Mouse (Mus musculus) forebrain, postnatal 0 days (tissue): Measurements from ENCODE around the gene Olfr685. TPM values are rescaled to one million over a fixed set of nuclear protein-coding genes. Genes with fewer than 3 reads are reported as not detected.

Source experiments
- ATAC-seq: fragments of 200-750 bp; cut with Nextera tagmentation; 2 replicates; pipeline ENCODE4 v1.8.0; 2017; ENCODE audit warnings: mild to moderate bottlenecking, moderate library complexity
- DNase-seq: peaks from one replicate; pipeline ENCODE4 v3.0.0-alpha.2; 2015
- H3K27ac ChIP-seq: fragments of 300-500 bp; sonication (generic); 2 replicates; pipeline ENCODE4 v1.5.1; 2014; ENCODE audit warnings: low read depth, mild to moderate bottlenecking, antibody characterized with exemption, low read length, moderate library complexity, mixed read lengths
- H3K27me3 ChIP-seq: fragments of 300-500 bp; sonication (generic); 2 replicates; pipeline ENCODE4 v1.6.1; 2014; ENCODE audit warnings: mild to moderate bottlenecking, low read length, mixed read lengths; ENCODE audit not compliant: insufficient read depth
- H3K36me3 ChIP-seq: fragments of 300-500 bp; sonication (generic); 2 replicates; pipeline ENCODE4 v1.6.1; 2014; ENCODE audit warnings: mild to moderate bottlenecking, moderate library complexity; ENCODE audit not compliant: insufficient read depth
- H3K4me1 ChIP-seq: fragments of 300-500 bp; sonication (generic); 2 replicates; pipeline ENCODE4 v1.6.1; 2014; ENCODE audit warnings: antibody characterized with exemption; ENCODE audit not compliant: insufficient read depth
- H3K4me2 ChIP-seq: fragments of 300-500 bp; sonication (generic); 2 replicates; pipeline ENCODE4 v1.6.1; 2014; ENCODE audit warnings: low read depth, mild to moderate bottlenecking, moderate library complexity
- H3K4me3 ChIP-seq: fragments of 300-500 bp; sonication (generic); 2 replicates; pipeline ENCODE4 v1.5.1; 2014; ENCODE audit warnings: low read depth, low read length, mixed read lengths
- H3K9ac ChIP-seq: fragments of 300-500 bp; sonication (generic); 2 replicates; pipeline ENCODE4 v1.6.1; 2014; ENCODE audit warnings: mild to moderate bottlenecking
- H3K9me3 ChIP-seq: fragments of 300-500 bp; sonication (generic); 2 replicates; pipeline ENCODE4 v1.6.1; 2016; ENCODE audit warnings: low read length
- CTCF ChIP-seq: sonication (generic); IDR thresholded peaks from 2 replicates; pipeline ENCODE4 v1.5.1; 2016; ENCODE audit warnings: antibody characterized with exemption, control low read depth, low read depth
- WGBS: fragments of 180-500 bp; shearing (Covaris S2); extraction: QIAGEN DNeasy Blood & Tissue Kit; methylation state at CpG from one replicate; pipeline ENCODE4 v1.1.7; 2014; 5-methylcytosine and 5-hydroxymethylcytosine counted together
- polyA plus RNA-seq: library from polyadenylated mRNA; unstranded; fragments of >200 nt; fragmentation: Nextera tagmentation; extraction: Ambion mirVana; gene quantifications from 2 replicates; pipeline ENCODE4 v1.2.1, GENCODE M21; 2015
- total RNA-seq: library from RNA; depleted of rRNA; stranded (reverse); fragments of >200 nt; gene quantifications from 2 replicates; pipeline ENCODE4 v1.2.3, GENCODE M21; 2014; rRNA removed

Olfr685 gene
- total and polyA plus RNA-seq, 2 experiments from 2014 or later = not detected

GRCm38 (mm10) chr7:105170773-105171172 lies 15.0 kb downstream of the Olfr685 start:
- H3K4me1 ChIP-seq = no peaks in the 10 kb centered on the region
- H3K4me2 ChIP-seq = no peak overlapping the region
- no peaks in the 10 kb centered on the region for H3K9me3 ChIP-seq
- ATAC-seq (peak; percentile 60), DNase-seq (peak; percentile 63)
- TF ChIP-seq CTCF = peak; percentile 76
- H3K36me3 ChIP-seq = no peaks in the 10 kb centered on the region
- no peak overlapping the region for H3K9ac ChIP-seq
- H3K27ac ChIP-seq = no peak overlapping the region
- no peak overlapping the region for H3K4me3 ChIP-seq
- H3K27me3 ChIP-seq = no peaks in the 10 kb centered on the region
- WGBS = 58% methylated on average over 4 of the region's 4 CpGs

DNA sequence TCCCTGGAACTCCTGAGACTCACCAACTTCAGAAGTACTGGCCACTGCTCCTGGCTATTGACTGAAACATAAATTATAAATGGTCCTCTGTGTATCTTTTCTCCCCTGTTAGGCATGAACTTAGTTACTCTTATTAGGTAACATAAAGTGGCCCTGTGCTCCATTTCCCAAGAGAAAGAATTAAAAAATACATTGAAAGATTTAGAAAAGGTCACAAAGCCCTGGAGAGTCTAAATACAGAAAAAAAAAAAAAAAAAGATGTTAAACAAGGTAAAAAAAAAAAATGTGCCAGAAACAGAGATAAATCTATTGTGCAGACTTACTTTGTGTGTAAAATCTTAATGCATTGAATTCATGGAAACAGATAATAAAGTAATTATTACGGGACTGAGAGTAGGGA lies 22.3 kb downstream of the Olfr685 start, which contains the start of gene Olfr684:
Gene Olfr684, minus strand, starts transcription at position 101 of the 400 bp plus-strand sequence.
- H3K36me3 ChIP-seq = no peaks in the 10 kb centered on the region
- no peaks in the 10 kb centered on the region for H3K4me1 ChIP-seq
- no peak within 1 kb of the TSS for H3K4me3 ChIP-seq
- no peaks in the 10 kb centered on the region for H3K9me3 ChIP-seq
- no peak for TF ChIP-seq CTCF
- H3K4me2 ChIP-seq = no peak within 1 kb of the TSS
- H3K27me3 ChIP-seq = no peaks in the 10 kb centered on the region
- ATAC-seq (no peak), DNase-seq (no peak)
- WGBS = 59% methylated on average over 1 of the region's 1 CpGs
- no peak within 1 kb of the TSS for H3K9ac ChIP-seq
- H3K27ac ChIP-seq = no peak within 1 kb of the TSS

DNA sequence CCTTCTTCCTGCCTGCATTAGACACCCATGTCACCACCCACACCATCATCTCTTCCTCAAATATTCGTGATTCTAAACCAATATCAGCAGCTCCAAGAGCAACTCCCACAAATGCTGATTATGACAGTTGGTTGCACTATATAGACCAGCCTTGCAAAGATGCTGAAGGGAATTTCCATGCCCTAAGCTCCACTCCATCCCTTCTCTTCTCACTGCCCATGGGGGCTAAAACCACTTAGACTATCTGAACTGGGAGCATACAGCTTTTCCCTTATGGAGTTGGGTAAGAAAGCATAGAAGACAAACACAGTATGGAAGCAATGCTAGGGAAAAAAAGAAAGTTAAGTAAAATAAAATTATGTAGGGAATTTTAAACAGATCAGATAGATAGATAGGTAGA lies 38.9 kb downstream of the Olfr685 start, which contains the start of gene Olfr683:
Gene Olfr683, minus strand, starts transcription at position 101 of the 400 bp plus-strand sequence.
- Histone ChIP-seq H3K36me3 (no peaks in the 10 kb centered on the region), H3K27me3 (no peaks in the 10 kb centered on the region), H3K4me2 (no peak within 1 kb of the TSS), H3K4me3 (no peak within 1 kb of the TSS), H3K27ac (no peak within 1 kb of the TSS), H3K9me3 (no peaks in the 10 kb centered on the region), H3K4me1 (no peaks in the 10 kb centered on the region), H3K9ac (no peak within 1 kb of the TSS)
- no peak for DNase-seq
- no peak for ATAC-seq
- WGBS = 68% methylated on average over 1 of the region's 1 CpGs
- no peak for TF ChIP-seq CTCF

- no peak overlapping the region for H3K4me3 ChIP-seq
- WGBS = 70% methylated on average over 2 of the region's 2 CpGs
- H3K27ac ChIP-seq = no peak overlapping the region
- no peak for TF ChIP-seq CTCF
- H3K4me1 ChIP-seq = no peaks in the 10 kb centered on the region
- DNase-seq (no peak), ATAC-seq (no peak)
- no peak overlapping the region for H3K9ac ChIP-seq
- no peak overlapping the region for H3K4me2 ChIP-seq
- H3K36me3 ChIP-seq = no peaks in the 10 kb centered on the region
- no peaks in the 10 kb centered on the region for H3K27me3 ChIP-seq
- no peaks in the 10 kb centered on the region for H3K9me3 ChIP-seq
Observed at GRCm38 (mm10) chr7:105141275-105141674, 44.5 kb downstream of the Olfr685 start.

Other genes starting within 250 kb of the Olfr685 start
- not detected in 2 replicates for gene Olfr670, start 223.4 kb downstream of the Olfr685 start, total RNA-seq
- gene Olfr670, start 223.4 kb downstream of the Olfr685 start, polyA plus RNA-seq = not detected in 2 replicates
- not detected in 2 replicates for gene Olfr671, start 206.9 kb downstream of the Olfr685 start, total RNA-seq
- gene Olfr671, start 206.9 kb downstream of the Olfr685 start, polyA plus RNA-seq = not detected in 2 replicates
- gene Olfr672, start 184.0 kb downstream of the Olfr685 start, total RNA-seq = not detected in 2 replicates
- not detected in 2 replicates for gene Olfr672, start 184.0 kb downstream of the Olfr685 start, polyA plus RNA-seq
- gene Olfr675, start 157.6 kb downstream of the Olfr685 start, total RNA-seq = not detected in 2 replicates
- not detected in 2 replicates for gene Olfr675, start 157.6 kb downstream of the Olfr685 start, polyA plus RNA-seq
- gene Olfr676, start 153.3 kb downstream of the Olfr685 start, total RNA-seq = not detected in 2 replicates
- not detected in 2 replicates for gene Olfr676, start 153.3 kb downstream of the Olfr685 start, polyA plus RNA-seq
- not detected in 2 replicates for gene Olfr677, start 134.6 kb downstream of the Olfr685 start, total RNA-seq
- not detected in 2 replicates for gene Olfr677, start 134.6 kb downstream of the Olfr685 start, polyA plus RNA-seq
- not detected in 2 replicates for gene Olfr678, start 121.5 kb downstream of the Olfr685 start, total RNA-seq
- gene Olfr678, start 121.5 kb downstream of the Olfr685 start, polyA plus RNA-seq = not detected in 2 replicates
- gene Olfr679, start 104.8 kb downstream of the Olfr685 start, total RNA-seq = not detected in 2 replicates
- not detected in 2 replicates for gene Olfr679, start 104.8 kb downstream of the Olfr685 start, polyA plus RNA-seq
- gene Olfr680-ps1, start 93.2 kb downstream of the Olfr685 start, total RNA-seq = not detected in 2 replicates
- not detected in 2 replicates for gene Olfr680-ps1, start 93.2 kb downstream of the Olfr685 start, polyA plus RNA-seq
- not detected in 2 replicates for gene Olfr681, start 69.2 kb downstream of the Olfr685 start, total RNA-seq
- not detected in 2 replicates for gene Olfr681, start 69.2 kb downstream of the Olfr685 start, polyA plus RNA-seq
- not detected in 2 replicates for gene Olfr683, start 39.0 kb downstream of the Olfr685 start, total RNA-seq
- gene Olfr683, start 39.0 kb downstream of the Olfr685 start, polyA plus RNA-seq = not detected in 2 replicates
- gene Olfr684, start 22.4 kb downstream of the Olfr685 start, total RNA-seq = not detected in 2 replicates
- gene Olfr684, start 22.4 kb downstream of the Olfr685 start, polyA plus RNA-seq = not detected in 2 replicates
- gene Olfr686, start 21.5 kb upstream of the Olfr685 start, total RNA-seq = not detected in 2 replicates
- gene Olfr686, start 21.5 kb upstream of the Olfr685 start, polyA plus RNA-seq = not detected in 2 replicates
- gene Olfr688, start 102.1 kb upstream of the Olfr685 start, total RNA-seq = not detected in 2 replicates
- gene Olfr688, start 102.1 kb upstream of the Olfr685 start, polyA plus RNA-seq = not detected in 2 replicates
- gene Olfr689, start 125.2 kb upstream of the Olfr685 start, total RNA-seq = not detected in 2 replicates
- not detected in 2 replicates for gene Olfr689, start 125.2 kb upstream of the Olfr685 start, polyA plus RNA-seq
- 0.10 TPM in 1 of 2 replicates, not detected in the other for gene Olfr690, start 148.1 kb upstream of the Olfr685 start, total RNA-seq
- gene Olfr690, start 148.1 kb upstream of the Olfr685 start, polyA plus RNA-seq = not detected in 2 replicates
- not detected in 2 replicates for gene Olfr691, start 156.3 kb upstream of the Olfr685 start, total RNA-seq
- gene Olfr691, start 156.3 kb upstream of the Olfr685 start, polyA plus RNA-seq = not detected in 2 replicates
- gene Olfr692, start 182.2 kb upstream of the Olfr685 start, total RNA-seq = not detected in 2 replicates
- not detected in 2 replicates for gene Olfr692, start 182.2 kb upstream of the Olfr685 start, polyA plus RNA-seq
- gene Gm5901, start 189.0 kb upstream of the Olfr685 start, total RNA-seq = not detected in 2 replicates
- not detected in 2 replicates for gene Gm5901, start 189.0 kb upstream of the Olfr685 start, polyA plus RNA-seq
- 28.0 and 42.1 TPM in 2 replicates for gene Fam160a2, start 214.0 kb upstream of the Olfr685 start, total RNA-seq
- 27.7 and 36.9 TPM in 2 replicates for gene Fam160a2, start 214.0 kb upstream of the Olfr685 start, polyA plus RNA-seq
- gene Cnga4, start 218.6 kb upstream of the Olfr685 start, total RNA-seq = 0.29 and 0.38 TPM in 2 replicates
- gene Cnga4, start 218.6 kb upstream of the Olfr685 start, polyA plus RNA-seq = 0.10 and 0.18 TPM in 2 replicates
- gene Cckbr, start 239.7 kb upstream of the Olfr685 start, total RNA-seq = 3.5 and 6.2 TPM in 2 replicates
- 3.2 and 5.1 TPM in 2 replicates for gene Cckbr, start 239.7 kb upstream of the Olfr685 start, polyA plus RNA-seq